Mouse (Mus musculus): ENCODE results near the gene Ajm1. TPM values are rescaled to one million over a fixed set of nuclear protein-coding genes. Genes with fewer than 3 reads are reported as not detected.

Gene Ajm1
- polyA plus RNA-seq, 1 experiment from 2014 or later, result 0.22 TPM

DNA sequence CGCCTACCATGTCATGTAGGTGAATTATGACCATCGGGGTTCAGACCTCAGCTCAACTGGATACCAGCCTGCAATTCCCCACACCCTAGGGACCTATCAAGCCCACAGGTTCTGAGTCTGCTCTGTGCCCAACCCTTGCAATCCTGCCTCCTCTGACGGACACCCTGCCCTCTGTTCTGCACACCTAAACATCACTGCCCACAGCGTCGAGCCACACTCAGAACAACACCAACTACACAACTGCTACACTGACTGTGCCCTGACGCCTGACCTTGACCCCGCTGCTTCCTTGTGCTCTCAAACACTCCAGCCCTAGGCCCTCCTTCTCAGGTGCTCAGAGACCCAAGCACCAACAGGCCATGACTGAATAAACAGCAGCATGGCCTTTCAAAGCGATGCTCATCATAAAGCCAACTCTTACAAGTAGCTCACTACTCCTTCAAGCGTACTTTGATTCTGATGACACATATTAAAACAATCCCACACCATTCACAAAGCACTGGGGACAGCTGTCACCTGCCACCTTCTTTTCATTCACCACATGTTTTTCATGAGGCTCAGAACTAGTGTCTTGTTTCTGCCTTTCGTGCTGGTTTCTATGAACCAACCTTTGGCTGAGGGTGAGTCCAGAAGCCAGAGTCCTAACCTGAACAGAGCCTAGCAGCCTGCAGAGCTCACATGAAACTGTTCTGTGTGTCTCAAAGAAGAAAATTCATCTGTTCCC is 39.8 kb downstream of the Ajm1 start:
- no peak for ATAC-seq (ENCODE audit: low FRiP score, low TSS enrichment)
- Histone ChIP-seq H3K9me3 (ENCODE audit: low read length) (no peaks in the 10 kb centered on the region), H3K9ac (replicated peaks; ENCODE audit: low read length) (0 out of 2 replicates have a peak overlapping the region, but pooled peaks have one; percentile 18), H3K4me1 (ENCODE audit: insufficient read depth, low read length) (peaks cover 24% of the 10 kb centered on the region), H3K4me2 (replicated peaks; ENCODE audit: low read depth, low read length) (no peak overlapping the region), H3K27me3 (ENCODE audit: insufficient read depth, low read length) (no peaks in the 10 kb centered on the region), H3K36me3 (ENCODE audit: insufficient read depth, low read length) (peaks cover 10% of the 10 kb centered on the region), H3K27ac (ENCODE audit: low read length) (peak overlapping the region; percentile 67; the same call in 1 of the 2 replicates), H3K4me3 (ENCODE audit: low read length) (no peak overlapping the region)
- 38% methylated on average over 10 of the region's 10 CpGs for WGBS

DNA sequence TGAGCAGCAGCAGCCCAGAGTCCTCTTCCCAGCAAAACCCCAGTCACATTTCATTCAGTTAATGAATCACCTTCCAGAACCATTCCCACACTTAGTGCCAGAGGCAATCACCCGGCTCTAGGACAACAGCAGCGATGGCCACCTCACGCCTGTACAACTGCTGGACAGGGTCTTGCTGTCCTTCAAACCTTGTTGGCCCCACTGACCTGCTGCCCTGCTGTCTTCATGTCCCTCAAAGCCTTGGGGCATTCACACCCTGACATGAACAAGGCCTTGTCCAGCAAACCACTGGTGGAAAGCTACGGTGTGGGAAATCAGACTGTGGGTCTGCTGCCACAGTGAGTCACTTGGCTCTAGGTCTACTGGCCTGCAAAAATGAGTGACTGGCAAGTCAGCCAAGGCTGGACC is 41.0 kb downstream of the Ajm1 start:
- Histone ChIP-seq H3K9ac (replicated peaks; ENCODE audit: low read length) (no peak overlapping the region), H3K27ac (ENCODE audit: low read length) (peak overlapping the region; percentile 84), H3K4me3 (ENCODE audit: low read length) (no peak overlapping the region), H3K27me3 (ENCODE audit: insufficient read depth, low read length) (no peaks in the 10 kb centered on the region), H3K9me3 (ENCODE audit: low read length) (no peaks in the 10 kb centered on the region), H3K4me1 (ENCODE audit: insufficient read depth, low read length) (peaks cover 17% of the 10 kb centered on the region), H3K4me2 (replicated peaks; ENCODE audit: low read depth, low read length) (no peak overlapping the region), H3K36me3 (ENCODE audit: insufficient read depth, low read length) (peaks cover 22% of the 10 kb centered on the region)
- WGBS, result 64% methylated on average over 4 of the region's 4 CpGs
- ATAC-seq (ENCODE audit: low FRiP score, low TSS enrichment), result peak; percentile 55

DNA sequence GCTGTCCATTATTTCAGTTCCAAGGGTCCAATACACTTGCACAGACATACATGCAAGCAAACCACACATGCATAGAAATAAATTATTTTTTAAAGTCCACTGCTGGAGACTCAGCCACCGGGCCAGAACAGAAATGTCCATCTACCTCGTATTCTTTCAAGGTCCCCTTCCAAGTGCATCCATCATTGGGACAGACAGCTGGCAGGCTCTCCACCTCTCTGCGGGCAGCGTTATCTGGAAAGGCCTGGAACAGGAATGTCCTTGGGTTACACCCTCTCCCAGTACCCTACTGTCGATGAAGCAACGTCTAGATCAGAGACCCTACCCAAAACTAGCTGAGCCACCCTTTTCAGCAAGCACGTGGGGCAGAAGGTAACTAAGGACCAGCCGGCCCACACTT is 45.0 kb downstream of the Ajm1 start:
- H3K4me1 ChIP-seq (ENCODE audit: insufficient read depth, low read length), result peaks cover under 1% of the 10 kb centered on the region
- peaks cover 43% of the 10 kb centered on the region for H3K36me3 ChIP-seq (ENCODE audit: insufficient read depth, low read length)
- no peak overlapping the region for H3K27ac ChIP-seq (ENCODE audit: low read length)
- H3K4me3 ChIP-seq (ENCODE audit: low read length), result no peak overlapping the region
- H3K9me3 ChIP-seq (ENCODE audit: low read length), result no peaks in the 10 kb centered on the region
- H3K9ac ChIP-seq (replicated peaks; ENCODE audit: low read length), result no peak overlapping the region
- WGBS, result 91% methylated on average over 8 of the region's 8 CpGs
- no peaks in the 10 kb centered on the region for H3K27me3 ChIP-seq (ENCODE audit: insufficient read depth, low read length)
- no peak for ATAC-seq (ENCODE audit: low FRiP score, low TSS enrichment)
- H3K4me2 ChIP-seq (replicated peaks; ENCODE audit: low read depth, low read length), result no peak overlapping the region

DNA sequence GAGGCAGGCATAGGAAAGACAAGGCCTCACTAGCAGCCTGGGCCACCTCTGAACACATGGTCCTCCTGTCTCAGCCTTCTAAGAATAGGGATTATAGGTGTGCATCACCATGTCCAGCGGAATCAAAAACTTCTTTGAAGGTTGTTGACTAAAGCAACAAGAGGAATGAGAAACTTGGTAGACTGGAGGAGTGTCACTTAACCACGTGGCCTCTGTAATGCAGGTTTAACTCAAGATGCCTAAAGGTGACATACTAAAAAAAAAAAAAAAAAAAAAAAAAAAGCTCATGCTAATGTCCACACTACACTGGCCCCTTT is 46.7 kb downstream of the Ajm1 start:
- Histone ChIP-seq H3K27me3 (ENCODE audit: insufficient read depth, low read length) (no peaks in the 10 kb centered on the region), H3K36me3 (ENCODE audit: insufficient read depth, low read length) (peaks cover 58% of the 10 kb centered on the region), H3K4me2 (replicated peaks; ENCODE audit: low read depth, low read length) (no peak overlapping the region), H3K9ac (replicated peaks; ENCODE audit: low read length) (no peak overlapping the region), H3K4me3 (ENCODE audit: low read length) (no peak overlapping the region), H3K4me1 (ENCODE audit: insufficient read depth, low read length) (no peaks in the 10 kb centered on the region; the same call in 1 of the 2 replicates), H3K9me3 (ENCODE audit: low read length) (no peaks in the 10 kb centered on the region), H3K27ac (ENCODE audit: low read length) (no peak overlapping the region)
- ATAC-seq (ENCODE audit: low FRiP score, low TSS enrichment), result no peak
- 94% methylated on average over 2 of the region's 2 CpGs for WGBS

DNA sequence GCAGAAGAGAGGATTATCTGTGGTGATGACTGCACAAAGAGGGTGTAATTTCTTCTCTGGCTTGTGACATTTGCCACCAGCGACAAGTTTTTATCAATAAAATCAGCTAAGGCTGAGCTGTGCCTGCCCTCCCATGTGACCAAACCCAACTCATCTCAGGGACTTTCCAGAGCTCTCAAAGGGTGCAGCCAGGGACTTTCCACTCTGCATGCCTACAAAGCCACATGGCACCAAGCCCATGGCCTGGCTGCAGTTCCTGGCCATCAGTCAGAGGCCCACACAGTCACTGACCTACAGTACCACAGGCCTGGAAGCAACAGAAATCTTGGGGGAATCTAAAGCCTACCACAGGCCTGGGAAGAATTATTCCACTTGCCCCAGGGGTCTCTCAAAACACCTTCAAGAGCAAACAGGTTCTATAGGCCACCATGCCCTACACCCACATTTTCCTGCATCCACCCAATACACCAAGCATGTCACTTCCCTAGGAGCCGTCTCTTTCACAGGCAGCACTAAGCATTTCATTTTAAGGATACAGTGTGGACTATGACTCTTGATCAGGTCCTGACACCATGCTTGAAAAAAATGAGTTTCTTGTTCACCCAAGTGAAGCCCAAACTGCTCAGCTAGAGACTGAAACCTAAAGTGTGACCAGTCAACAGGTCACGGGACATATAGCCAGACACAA is 47.2 kb downstream of the Ajm1 start:
- 80% methylated on average over 3 of the region's 3 CpGs for WGBS
- no peak overlapping the region for H3K27ac ChIP-seq (ENCODE audit: low read length)
- no peak overlapping the region for H3K4me2 ChIP-seq (replicated peaks; ENCODE audit: low read depth, low read length)
- H3K4me3 ChIP-seq (ENCODE audit: low read length), result no peak overlapping the region
- ATAC-seq (ENCODE audit: low FRiP score, low TSS enrichment), result no peak
- H3K36me3 ChIP-seq (ENCODE audit: insufficient read depth, low read length), result peaks cover 62% of the 10 kb centered on the region
- no peaks in the 10 kb centered on the region for H3K9me3 ChIP-seq (ENCODE audit: low read length)
- no peak overlapping the region for H3K9ac ChIP-seq (replicated peaks; ENCODE audit: low read length)
- no peaks in the 10 kb centered on the region for H3K4me1 ChIP-seq (ENCODE audit: insufficient read depth, low read length)
- no peaks in the 10 kb centered on the region for H3K27me3 ChIP-seq (ENCODE audit: insufficient read depth, low read length)

DNA sequence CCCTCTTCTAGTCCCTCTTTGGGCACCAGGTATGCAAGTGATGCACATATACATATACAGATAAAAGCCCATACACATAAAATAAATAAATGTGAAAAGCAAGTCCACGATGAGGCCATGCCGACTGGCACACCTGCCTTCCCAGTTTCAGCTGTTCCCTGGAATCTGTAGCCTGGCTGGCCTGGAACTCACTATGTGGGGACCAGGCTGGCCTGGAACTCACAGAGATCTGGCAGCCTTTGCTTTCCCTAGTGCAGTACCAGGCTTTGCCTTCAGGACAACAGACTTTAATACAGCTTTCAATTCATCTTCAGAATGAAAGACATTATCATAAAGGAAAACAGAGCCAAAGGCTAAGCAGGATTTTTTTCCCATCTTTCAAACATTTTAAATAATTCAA is 47.9 kb downstream of the Ajm1 start:
- Histone ChIP-seq H3K27ac (ENCODE audit: low read length) (no peak overlapping the region), H3K4me3 (ENCODE audit: low read length) (no peak overlapping the region), H3K4me1 (ENCODE audit: insufficient read depth, low read length) (no peaks in the 10 kb centered on the region), H3K27me3 (ENCODE audit: insufficient read depth, low read length) (no peaks in the 10 kb centered on the region), H3K4me2 (replicated peaks; ENCODE audit: low read depth, low read length) (no peak overlapping the region), H3K36me3 (ENCODE audit: insufficient read depth, low read length) (peaks cover 67% of the 10 kb centered on the region), H3K9ac (replicated peaks; ENCODE audit: low read length) (no peak overlapping the region), H3K9me3 (ENCODE audit: low read length) (no peaks in the 10 kb centered on the region)
- no peak for ATAC-seq (ENCODE audit: low FRiP score, low TSS enrichment)
- WGBS, result 89% methylated on average over 2 of the region's 2 CpGs

DNA sequence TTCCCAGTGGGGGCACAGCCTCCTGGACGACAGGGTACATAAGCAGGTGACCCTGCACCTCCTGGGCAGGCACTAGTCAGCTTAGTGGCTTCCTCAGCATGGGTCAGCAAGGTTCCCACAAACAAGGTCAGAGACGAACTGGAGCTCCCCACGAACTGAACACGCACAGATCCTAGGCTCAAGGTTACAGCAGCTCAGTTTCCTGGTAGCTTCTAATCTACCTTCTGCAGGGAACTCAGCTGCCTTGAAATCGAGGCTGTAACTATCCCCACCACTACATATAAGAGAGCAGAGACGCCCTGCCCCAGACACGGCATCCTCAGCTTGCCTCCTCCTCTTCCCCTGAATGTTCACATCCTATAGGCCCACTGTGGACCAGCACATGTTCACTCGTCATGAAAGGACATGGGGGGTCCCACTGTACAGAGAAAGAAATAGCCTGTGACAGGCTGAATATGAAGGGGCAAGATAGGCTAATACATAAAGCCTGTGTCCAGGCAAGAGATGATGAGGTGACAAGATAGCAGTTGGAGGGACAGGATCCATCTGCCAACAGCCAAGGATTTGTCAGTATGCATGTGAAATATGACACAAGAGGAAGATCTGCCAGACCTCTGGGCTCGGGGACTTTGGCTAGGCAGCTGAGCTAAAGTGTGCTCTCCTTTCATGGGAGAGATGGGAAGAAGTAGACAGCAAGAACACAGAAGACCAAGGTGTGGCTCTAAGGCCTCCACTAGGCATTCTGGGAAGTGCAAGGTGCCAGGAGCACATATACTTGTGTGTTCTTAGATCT is 54.9 kb downstream of the Ajm1 start:
- Histone ChIP-seq H3K9ac (replicated peaks; ENCODE audit: low read length) (no peak overlapping the region), H3K27me3 (ENCODE audit: insufficient read depth, low read length) (no peaks in the 10 kb centered on the region), H3K36me3 (ENCODE audit: insufficient read depth, low read length) (peaks cover 80% of the 10 kb centered on the region), H3K27ac (ENCODE audit: low read length) (no peak overlapping the region), H3K4me3 (ENCODE audit: low read length) (no peak overlapping the region), H3K4me1 (ENCODE audit: insufficient read depth, low read length) (no peaks in the 10 kb centered on the region), H3K9me3 (ENCODE audit: low read length) (no peaks in the 10 kb centered on the region), H3K4me2 (replicated peaks; ENCODE audit: low read depth, low read length) (no peak overlapping the region)
- ATAC-seq (ENCODE audit: low FRiP score, low TSS enrichment), result no peak
- 86% methylated on average over 9 of the region's 9 CpGs for WGBS

Other genes with a start within 250 kb of the Ajm1 start
- 53.7 and 57.5 TPM in 2 replicates for gene Man1b1, start 249.4 kb downstream of the Ajm1 start, polyA plus RNA-seq (2015; fragmentation: Nextera tagmentation; extraction: Ambion mirVana)
- 32.8 and 33.2 TPM in 2 replicates for gene Dpp7, start 225.4 kb downstream of the Ajm1 start, polyA plus RNA-seq (2015; fragmentation: Nextera tagmentation; extraction: Ambion mirVana)
- 38.9 and 49.2 TPM in 2 replicates for gene Uap1l1, start 216.1 kb downstream of the Ajm1 start, polyA plus RNA-seq (2015; fragmentation: Nextera tagmentation; extraction: Ambion mirVana)
- gene Sapcd2, start 209.4 kb downstream of the Ajm1 start, polyA plus RNA-seq (2015; fragmentation: Nextera tagmentation; extraction: Ambion mirVana), result 39.3 and 41.2 TPM in 2 replicates
- 5.5 and 6.4 TPM in 2 replicates for gene Entpd2, start 185.9 kb downstream of the Ajm1 start, polyA plus RNA-seq (2015; fragmentation: Nextera tagmentation; extraction: Ambion mirVana)
- 52.4 and 58.3 TPM in 2 replicates for gene Npdc1, start 182.4 kb downstream of the Ajm1 start, polyA plus RNA-seq (2015; fragmentation: Nextera tagmentation; extraction: Ambion mirVana)
- not detected in 2 replicates for gene Fut7, start 158.5 kb downstream of the Ajm1 start, polyA plus RNA-seq (2015; fragmentation: Nextera tagmentation; extraction: Ambion mirVana)
- 12.7 and 14.3 TPM in 2 replicates for gene Abca2, start 153.1 kb downstream of the Ajm1 start, polyA plus RNA-seq (2015; fragmentation: Nextera tagmentation; extraction: Ambion mirVana)
- gene Clic3, start 124.9 kb downstream of the Ajm1 start, polyA plus RNA-seq (2015; fragmentation: Nextera tagmentation; extraction: Ambion mirVana), result 3.9 and 8.5 TPM in 2 replicates
- 33.8 and 35.9 TPM in 2 replicates for gene Paxx, start 120.7 kb downstream of the Ajm1 start, polyA plus RNA-seq (2015; fragmentation: Nextera tagmentation; extraction: Ambion mirVana)
- gene Ptgds, start 111.7 kb downstream of the Ajm1 start, polyA plus RNA-seq (2015; fragmentation: Nextera tagmentation; extraction: Ambion mirVana), result 1.8 and 4.7 TPM in 2 replicates
- gene Lcn12, start 87.8 kb downstream of the Ajm1 start, polyA plus RNA-seq (2015; fragmentation: Nextera tagmentation; extraction: Ambion mirVana), result not detected in 2 replicates
- gene Fbxw5, start 81.0 kb downstream of the Ajm1 start, polyA plus RNA-seq (2015; fragmentation: Nextera tagmentation; extraction: Ambion mirVana), result 105 and 115 TPM in 2 replicates
- 9.5 and 9.6 TPM in 2 replicates for gene C8g, start 80.0 kb downstream of the Ajm1 start, polyA plus RNA-seq (2015; fragmentation: Nextera tagmentation; extraction: Ambion mirVana)
- gene Traf2, start 34.8 kb downstream of the Ajm1 start, polyA plus RNA-seq (2015; fragmentation: Nextera tagmentation; extraction: Ambion mirVana), result 40.6 and 43.6 TPM in 2 replicates
- 372 and 373 TPM in 2 replicates for gene Edf1, start 23.9 kb downstream of the Ajm1 start, polyA plus RNA-seq (2015; fragmentation: Nextera tagmentation; extraction: Ambion mirVana)
- 12.2 and 14.7 TPM in 2 replicates for gene Mamdc4, start 6.9 kb downstream of the Ajm1 start, polyA plus RNA-seq (2015; fragmentation: Nextera tagmentation; extraction: Ambion mirVana)
- gene Phpt1, start 6.5 kb downstream of the Ajm1 start, polyA plus RNA-seq (2015; fragmentation: Nextera tagmentation; extraction: Ambion mirVana), result 193 and 206 TPM in 2 replicates
- gene Rabl6, start 26.8 kb upstream of the Ajm1 start, polyA plus RNA-seq (2015; fragmentation: Nextera tagmentation; extraction: Ambion mirVana), result 69.8 and 73.9 TPM in 2 replicates
- gene Ccdc183, start 35.9 kb upstream of the Ajm1 start, polyA plus RNA-seq (2015; fragmentation: Nextera tagmentation; extraction: Ambion mirVana), result 0.27 and 0.33 TPM in 2 replicates
- gene Tmem141, start 40.2 kb upstream of the Ajm1 start, polyA plus RNA-seq (2015; fragmentation: Nextera tagmentation; extraction: Ambion mirVana), result 36.1 and 37.6 TPM in 2 replicates
- 2.6 and 3.2 TPM in 2 replicates for gene Fcna, start 46.3 kb upstream of the Ajm1 start, polyA plus RNA-seq (2015; fragmentation: Nextera tagmentation; extraction: Ambion mirVana)
- not detected in 2 replicates for gene Lcn8, start 71.4 kb upstream of the Ajm1 start, polyA plus RNA-seq (2015; fragmentation: Nextera tagmentation; extraction: Ambion mirVana)
- not detected in 2 replicates for gene Lcn5, start 76.2 kb upstream of the Ajm1 start, polyA plus RNA-seq (2015; fragmentation: Nextera tagmentation; extraction: Ambion mirVana)
- gene Lcn6, start 95.0 kb upstream of the Ajm1 start, polyA plus RNA-seq (2015; fragmentation: Nextera tagmentation; extraction: Ambion mirVana), result not detected in 2 replicates
- gene Lcn10, start 101.0 kb upstream of the Ajm1 start, polyA plus RNA-seq (2015; fragmentation: Nextera tagmentation; extraction: Ambion mirVana), result not detected in 2 replicates
- 0.24 TPM in 1 of 2 replicates, not detected in the other for gene Obp2a, start 118.3 kb upstream of the Ajm1 start, polyA plus RNA-seq (2015; fragmentation: Nextera tagmentation; extraction: Ambion mirVana)
- 89.0 and 91.6 TPM in 2 replicates for gene Bmyc, start 125.0 kb upstream of the Ajm1 start, polyA plus RNA-seq (2015; fragmentation: Nextera tagmentation; extraction: Ambion mirVana)
- not detected in 2 replicates for gene Obp2b, start 155.3 kb upstream of the Ajm1 start, polyA plus RNA-seq (2015; fragmentation: Nextera tagmentation; extraction: Ambion mirVana)
- gene Lcn3, start 183.8 kb upstream of the Ajm1 start, polyA plus RNA-seq (2015; fragmentation: Nextera tagmentation; extraction: Ambion mirVana), result not detected in 2 replicates
- not detected in 2 replicates for gene Lcn11, start 195.3 kb upstream of the Ajm1 start, polyA plus RNA-seq (2015; fragmentation: Nextera tagmentation; extraction: Ambion mirVana)
- not detected in 2 replicates for gene Gm13539, start 200.5 kb upstream of the Ajm1 start, polyA plus RNA-seq (2015; fragmentation: Nextera tagmentation; extraction: Ambion mirVana)
- not detected in 2 replicates for gene Glt6d1, start 234.1 kb upstream of the Ajm1 start, polyA plus RNA-seq (2015; fragmentation: Nextera tagmentation; extraction: Ambion mirVana)
- not detected in 2 replicates for gene Lcn9, start 241.4 kb upstream of the Ajm1 start, polyA plus RNA-seq (2015; fragmentation: Nextera tagmentation; extraction: Ambion mirVana)

Measured in kidney, embryonic 16.5 days (tissue).